Mouse (Mus musculus): Measurements from ENCODE around the gene Als2. TPM values are rescaled to one million over a fixed set of nuclear protein-coding genes. Genes with fewer than 3 reads are reported as not detected.

The Als2 gene
- total RNA-seq, 2 experiments from 2014 or later: 34.2 to 34.3 TPM

GRCm38 (mm10) chr1:59171875-59172274 is 65.2 kb downstream of the Als2 start:
- intact Hi-C loops (cut with DNase I): no loop called here
- DNase-seq (ENCODE audit: extremely low spot score in 1 of 2, low spot score in 2 of 2): no peak

- intact Hi-C loops (cut with DNase I): no loop called here
- DNase-seq (ENCODE audit: extremely low spot score in 1 of 2, low spot score in 2 of 2): no peak
Observed at GRCm38 (mm10) chr1:59170290-59170689, 66.7 kb downstream of the Als2 start.

GRCm38 (mm10) chr1:59169586-59169985 is 67.4 kb downstream of the Als2 start:
- no peak for DNase-seq (ENCODE audit: extremely low spot score in 1 of 2, low spot score in 2 of 2)
- intact Hi-C loops (cut with DNase I): no loop called here

- intact Hi-C loops (cut with DNase I): no loop called here
- no peak for DNase-seq (ENCODE audit: extremely low spot score in 1 of 2, low spot score in 2 of 2)
Observed at GRCm38 (mm10) chr1:59168556-59168955, 68.5 kb downstream of the Als2 start.

- DNase-seq (ENCODE audit: extremely low spot score in 1 of 2, low spot score in 2 of 2): no peak
- intact Hi-C loops (cut with DNase I): no loop called here
Observed at GRCm38 (mm10) chr1:59167654-59168425, 69.2 kb downstream of the Als2 start.

- DNase-seq (ENCODE audit: extremely low spot score in 1 of 2, low spot score in 2 of 2): no peak
- intact Hi-C loops (cut with DNase I): no loop called here
Observed at GRCm38 (mm10) chr1:59166232-59166905, 70.7 kb downstream of the Als2 start.

- DNase-seq (ENCODE audit: extremely low spot score in 1 of 2, low spot score in 2 of 2): no peak
- intact Hi-C loops (cut with DNase I): no loop called here
Observed at GRCm38 (mm10) chr1:59163918-59164317, 73.1 kb downstream of the Als2 start.

- intact Hi-C loops (cut with DNase I): no loop called here
- peak; percentile 23 to 63 for DNase-seq (ENCODE audit: extremely low spot score in 1 of 2, low spot score in 2 of 2)
Observed at GRCm38 (mm10) chr1:59163030-59163461, 74.0 kb downstream of the Als2 start, which contains the start of gene Mpp4. Gene Mpp4 (minus strand): TSS chr1:59163389.

- intact Hi-C loops (cut with DNase I): no loop called here
- DNase-seq (ENCODE audit: extremely low spot score in 1 of 2, low spot score in 2 of 2): no peak
Observed at GRCm38 (mm10) chr1:59162309-59163024, 74.6 kb downstream of the Als2 start.

- intact Hi-C loops (cut with DNase I): no loop called here
Observed at GRCm38 (mm10) chr1:59161396-59161795, 75.6 kb downstream of the Als2 start.

GRCm38 (mm10) chr1:59160871-59161270 is 76.2 kb downstream of the Als2 start:
- no peak for DNase-seq (ENCODE audit: extremely low spot score in 1 of 2, low spot score in 2 of 2)
- intact Hi-C loops (cut with DNase I): no loop called here

More at GRCm38 (mm10) chr1:59161396-59161795, 75.6 kb downstream of the Als2 start:
- no peak for DNase-seq (ENCODE audit: extremely low spot score in 1 of 2, low spot score in 2 of 2)

- DNase-seq (ENCODE audit: extremely low spot score in 1 of 2, low spot score in 2 of 2): no peak
- intact Hi-C loops (cut with DNase I): no loop called here
Observed at GRCm38 (mm10) chr1:59159136-59159535, 77.9 kb downstream of the Als2 start.

- no peak for DNase-seq (ENCODE audit: extremely low spot score in 1 of 2, low spot score in 2 of 2)
- intact Hi-C loops (cut with DNase I): no loop called here
Observed at GRCm38 (mm10) chr1:59158498-59158897, 78.5 kb downstream of the Als2 start.

GRCm38 (mm10) chr1:59157846-59158245 is 79.2 kb downstream of the Als2 start:
- intact Hi-C loops (cut with DNase I): no loop called here
- no peak for DNase-seq (ENCODE audit: extremely low spot score in 1 of 2, low spot score in 2 of 2)

- DNase-seq (ENCODE audit: extremely low spot score in 1 of 2, low spot score in 2 of 2): no peak
- intact Hi-C loops (cut with DNase I): no loop called here
Observed at GRCm38 (mm10) chr1:59152346-59152745, 84.7 kb downstream of the Als2 start.

- DNase-seq (ENCODE audit: extremely low spot score in 1 of 2, low spot score in 2 of 2): no peak
Observed at GRCm38 (mm10) chr1:59150542-59150941, 86.5 kb downstream of the Als2 start.

GRCm38 (mm10) chr1:59144543-59144942 is 92.5 kb downstream of the Als2 start:
- intact Hi-C loops (cut with DNase I): loop anchor here (10.0 kb wide), 1 partner anchor 370 kb away; no protein-coding TSS in a partner anchor
- peak in 1 of 2 experiments; percentile 29 for DNase-seq (ENCODE audit: extremely low spot score in 1 of 2, low spot score in 2 of 2)

More at GRCm38 (mm10) chr1:59150542-59150941, 86.5 kb downstream of the Als2 start:
- intact Hi-C loops (cut with DNase I): no loop called here

- intact Hi-C loops (cut with DNase I): loop anchor here (10.0 kb wide), 1 partner anchor 368 kb away; no protein-coding TSS in a partner anchor
- peak in 1 of 2 experiments; percentile 46 for DNase-seq (ENCODE audit: extremely low spot score in 1 of 2, low spot score in 2 of 2)
Observed at GRCm38 (mm10) chr1:59142809-59143208, 94.2 kb downstream of the Als2 start.

GRCm38 (mm10) chr1:59134419-59134818 is 102.6 kb downstream of the Als2 start:
- intact Hi-C loops (cut with DNase I): loop anchor here (10.0 kb wide), 1 partner anchor 120 kb away; no protein-coding TSS in a partner anchor

More at GRCm38 (mm10) chr1:59134419-59134818, 102.6 kb downstream of the Als2 start:
- DNase-seq (ENCODE audit: extremely low spot score in 1 of 2, low spot score in 2 of 2): no peak
